Mouse (Mus musculus) MEL (cell line): Measurements from ENCODE around the gene Wdr24. TPM values are rescaled to one million over a fixed set of nuclear protein-coding genes. Genes with fewer than 3 reads are reported as not detected.

Source experiments
- DNase-seq: peaks from one replicate; pipeline ENCODE4 v3.0.0; 2011; ENCODE audit warnings: low read depth, low spot score
- H3K27ac ChIP-seq: 2 replicates; pipeline ENCODE4 v1.5.1; 2012; ENCODE audit warnings: low read depth, mild to moderate bottlenecking, control low read depth, low read length, moderate library complexity; ENCODE audit not compliant: control insufficient read depth
- H3K27me3 ChIP-seq, 2 experiments: fragments of 150-350 bp in 1 of 2; sonication (generic) in 1 of 2; 2 replicates each; pipeline ENCODE4 v1.6.1; 2012; ENCODE audit warnings: low read length in 2 of 2, mild to moderate bottlenecking in 2 of 2, improper control_type of control experiment in 1 of 2, moderate library complexity in 1 of 2; ENCODE audit not compliant: insufficient read depth in 2 of 2, control insufficient read depth in 1 of 2
- H3K36me3 ChIP-seq, 2 experiments: 2 replicates each; pipeline ENCODE4 v1.6.1; 2012 to 2014; ENCODE audit warnings: low read length in 2 of 2, improper control_type of control experiment in 1 of 2, inconsistent platforms in 1 of 2, mild to moderate bottlenecking in 1 of 2; ENCODE audit not compliant: insufficient read depth in 2 of 2, control insufficient read depth in 1 of 2
- H3K4me1 ChIP-seq, 2 experiments: fragments of 150-350 bp in 1 of 2; sonication (generic) in 1 of 2; 2 replicates each; pipeline ENCODE4 v1.6.1; 2012; ENCODE audit warnings: low read length in 2 of 2, improper control_type of control experiment in 1 of 2, mild to moderate bottlenecking in 1 of 2; ENCODE audit not compliant: insufficient read depth in 2 of 2, control insufficient read depth in 1 of 2
- H3K4me3 ChIP-seq, 2 experiments: fragments of 150-350 bp in 1 of 2; sonication (generic) in 1 of 2; 2 replicates each; pipeline ENCODE4 v1.5.1; 2012; ENCODE audit warnings: low read depth in 2 of 2, low read length in 2 of 2, mild to moderate bottlenecking in 2 of 2, moderate library complexity in 2 of 2, control low read depth in 1 of 2, improper control_type of control experiment in 1 of 2; ENCODE audit not compliant: control insufficient read depth in 1 of 2, insufficient read depth in 1 of 2
- H3K79me2 ChIP-seq: 2 replicates; pipeline ENCODE4 v1.6.1; 2012; ENCODE audit warnings: mild to moderate bottlenecking, low read length, moderate library complexity; ENCODE audit not compliant: control insufficient read depth, poor library complexity, insufficient read depth
- H3K9ac ChIP-seq: 2 replicates; pipeline ENCODE4 v1.6.1; 2012; ENCODE audit warnings: low read depth, mild to moderate bottlenecking, control low read depth, low read length, moderate library complexity; ENCODE audit not compliant: control insufficient read depth, poor library complexity, severe bottlenecking
- H3K9me3 ChIP-seq: fragments of 150-350 bp; sonication (generic); replicated peaks from 2 replicates; pipeline ENCODE4 v1.6.1; 2012; ENCODE audit warnings: mild to moderate bottlenecking, low read length, improper control_type of control experiment, moderate library complexity; ENCODE audit not compliant: insufficient read depth
- BHLHE40 ChIP-seq: IDR thresholded peaks from 2 replicates; pipeline ENCODE4 v1.6.1; 2012; ENCODE audit warnings: low read depth, mild to moderate bottlenecking, inconsistent platforms, low read length, improper control_type of control experiment, borderline replicate concordance
- CHD2 ChIP-seq: IDR thresholded peaks from 2 replicates; pipeline ENCODE4 v1.6.1; 2011; ENCODE audit warnings: low read length, improper control_type of control experiment
- E2F4 ChIP-seq: IDR thresholded peaks from 2 replicates; pipeline ENCODE4 v1.6.1; 2011; ENCODE audit warnings: low read depth, low read length, improper control_type of control experiment, borderline replicate concordance
- ELF1 ChIP-seq: IDR thresholded peaks from 2 replicates; pipeline ENCODE4 v1.6.1; 2014; ENCODE audit warnings: low read depth, mild to moderate bottlenecking, inconsistent platforms, low read length, improper control_type of control experiment, moderate library complexity
- EP300 ChIP-seq, 2 experiments: IDR thresholded peaks; 2 replicates each; pipeline ENCODE4 v1.6.1; 2011; ENCODE audit warnings: improper control_type of control experiment in 2 of 2, low read length in 2 of 2, low read depth in 1 of 2, mild to moderate bottlenecking in 1 of 2
- GABPA ChIP-seq: IDR thresholded peaks from 2 replicates; pipeline ENCODE4 v1.6.1; 2012; ENCODE audit warnings: low read depth, mild to moderate bottlenecking, inconsistent platforms, low read length, improper control_type of control experiment, moderate library complexity
- GATA1 ChIP-seq: IDR thresholded peaks from 2 replicates; pipeline ENCODE4 v1.6.1; 2011; ENCODE audit warnings: low read depth, low read length, improper control_type of control experiment
- HCFC1 ChIP-seq: IDR thresholded peaks from 2 replicates; pipeline ENCODE4 v1.6.1; 2012; ENCODE audit warnings: low read depth, mild to moderate bottlenecking, inconsistent platforms, low read length, improper control_type of control experiment, moderate library complexity
- KAT2A ChIP-seq: conservative IDR thresholded peaks from 2 replicates; pipeline ENCODE4 v1.6.1; 2012; ENCODE audit warnings: low read depth, low read length, improper control_type of control experiment, inconsistent platforms
- MAZ ChIP-seq: IDR thresholded peaks from 2 replicates; pipeline ENCODE4 v1.6.1; 2012; ENCODE audit warnings: low read depth, mild to moderate bottlenecking, inconsistent platforms, low read length, improper control_type of control experiment
- MEF2A ChIP-seq: IDR thresholded peaks from 2 replicates; pipeline ENCODE4 v1.6.1; 2014; ENCODE audit warnings: low read depth, mild to moderate bottlenecking, inconsistent platforms, low read length, improper control_type of control experiment; ENCODE audit not compliant: poor library complexity, insufficient replicate concordance, severe bottlenecking; ENCODE audit errors: extremely low read depth
- MYB ChIP-seq: IDR thresholded peaks from 2 replicates; pipeline ENCODE4 v1.6.1; 2011; ENCODE audit warnings: mild to moderate bottlenecking, low read depth, low read length, improper control_type of control experiment
- NRF1 ChIP-seq: IDR thresholded peaks from 2 replicates; pipeline ENCODE4 v1.6.1; 2014; ENCODE audit warnings: low read depth, mild to moderate bottlenecking, inconsistent platforms, low read length, improper control_type of control experiment, moderate library complexity; ENCODE audit not compliant: poor library complexity, insufficient read depth, severe bottlenecking
- POLR2A ChIP-seq, 2 experiments: IDR thresholded peaks; 2 replicates each; pipeline ENCODE4 v1.6.1; 2011 to 2012; ENCODE audit warnings: low read length in 2 of 2, mild to moderate bottlenecking in 2 of 2, control low read depth in 1 of 2, improper control_type of control experiment in 1 of 2, low read depth in 1 of 2, moderate library complexity in 1 of 2; ENCODE audit not compliant: control insufficient read depth in 1 of 2, insufficient read depth in 1 of 2, poor library complexity in 1 of 2
- POLR2AphosphoS5 ChIP-seq: IDR thresholded peaks from 2 replicates; pipeline ENCODE4 v1.6.1; 2012; ENCODE audit warnings: low read depth, borderline replicate concordance, mild to moderate bottlenecking, inconsistent platforms, low read length, moderate library complexity, mixed read lengths
- SIN3A ChIP-seq: IDR thresholded peaks from 2 replicates; pipeline ENCODE4 v1.6.1; 2012; ENCODE audit warnings: low read length, improper control_type of control experiment, inconsistent platforms
- SMC3 ChIP-seq: IDR thresholded peaks from 2 replicates; pipeline ENCODE4 v1.6.1; 2011; ENCODE audit warnings: low read depth, low read length, improper control_type of control experiment
- TBP ChIP-seq: IDR thresholded peaks from 2 replicates; pipeline ENCODE4 v1.8.0; 2011; ENCODE audit warnings: low read depth, low read length, improper control_type of control experiment
- UBTF ChIP-seq: IDR thresholded peaks from 2 replicates; pipeline ENCODE4 v1.6.1; 2012; ENCODE audit warnings: low read depth, mild to moderate bottlenecking, inconsistent platforms, low read length, improper control_type of control experiment, moderate library complexity, borderline replicate concordance; ENCODE audit not compliant: insufficient read depth
- ZC3H11A ChIP-seq: IDR thresholded peaks from 2 replicates; pipeline ENCODE4 v1.6.1; 2012; ENCODE audit warnings: low read depth, mild to moderate bottlenecking, inconsistent platforms, low read length, improper control_type of control experiment
- ZKSCAN1 ChIP-seq: IDR thresholded peaks from 2 replicates; pipeline ENCODE4 v1.6.1; 2012; ENCODE audit warnings: low read depth, mild to moderate bottlenecking, inconsistent platforms, low read length, improper control_type of control experiment, moderate library complexity
- polyA plus RNA-seq, 2 experiments: library from polyadenylated mRNA; stranded (reverse) in 1 of 2; unstranded in 1 of 2; fragments of >175 nt in 1 of 2; fragments of >200 nt in 1 of 2; gene quantifications; 2 replicates each; pipeline versions ENCODE4 v1.2.1 to v1.2.4; 2012; ENCODE audit warnings: low replicate concordance in 2 of 2, low read depth in 1 of 2; ENCODE audit not compliant: insufficient read length in 2 of 2, insufficient read depth in 1 of 2, missing spikeins in 1 of 2
- total RNA-seq: library from RNA; depleted of rRNA; stranded (reverse); fragments of 300-350 nt; gene quantifications from 2 replicates; pipeline ENCODE4 v1.2.3, GENCODE M21; 2012

The Wdr24 gene
- total and polyA plus RNA-seq, 3 experiments = 35.0 to 38.8 TPM; not detected in 1

GRCm38 (mm10) chr17:25866172-25866571, 42.7 kb downstream of the Wdr24 start:
- TF ChIP-seq KAT2A = no peak
- no peak for TF ChIP-seq BHLHE40
- TF ChIP-seq GABPA = no peak
- no peak for TF ChIP-seq GATA1
- TF ChIP-seq SIN3A = no peak
- TF ChIP-seq ZKSCAN1 = no peak
- TF ChIP-seq E2F4 = no peak
- TF ChIP-seq HCFC1 = no peak
- no peak for TF ChIP-seq MAZ
- TF ChIP-seq CHD2 = no peak
- no peak for TF ChIP-seq POLR2AphosphoS5
- TF ChIP-seq TBP = no peak
- no peak for TF ChIP-seq NRF1
- no peak for TF ChIP-seq UBTF
- no peak for TF ChIP-seq ELF1
- TF ChIP-seq MYB = no peak
- TF ChIP-seq SMC3 = no peak
- TF ChIP-seq ZC3H11A = no peak
- TF ChIP-seq MEF2A = no peak
- TF ChIP-seq, all 39 proteins: peak for 0
- peaks cover 0 to 13% of the 10 kb centered on the region in 2 experiments; a peak in 2 of 4 replicates for H3K36me3 ChIP-seq
- no peak overlapping the region for H3K4me3 ChIP-seq
- peaks cover 0 to 13% of the 10 kb centered on the region in 2 experiments; a peak in 2 of 4 replicates for H3K4me1 ChIP-seq
- no peak for DNase-seq
- peaks cover 25% of the 10 kb centered on the region for H3K79me2 ChIP-seq
- H3K9ac ChIP-seq = no peak overlapping the region
- H3K9me3 ChIP-seq = no peaks in the 10 kb centered on the region
- H3K27me3 ChIP-seq = no peaks in the 10 kb centered on the region
- no peak overlapping the region for H3K27ac ChIP-seq

GRCm38 (mm10) chr17:25867509-25867835, 44.0 kb downstream of the Wdr24 start:
- H3K36me3 ChIP-seq = peaks cover 0 to 6% of the 10 kb centered on the region in 2 experiments; a peak in 2 of 4 replicates
- H3K79me2 ChIP-seq = peaks cover 25% of the 10 kb centered on the region
- no peaks in the 10 kb centered on the region for H3K9me3 ChIP-seq
- TF ChIP-seq ELF1 (0 out of 2 replicates have a peak, but pooled peaks have one; percentile 33), EP300 (IDR thresholded peaks at IDR 0.05; ENCODE audit: low read depth in 1 of 2, low read length in 2 of 2) (no peak), SMC3 (no peak), POLR2A (IDR thresholded peaks at IDR 0.05; ENCODE audit: control insufficient read depth in 1 of 2, insufficient read depth in 1 of 2, low read depth in 1 of 2, low read length in 2 of 2, poor library complexity in 1 of 2) (peak in 1 of 2 experiments; percentile 35; a peak in 1 of 4 replicates), TBP (peak; percentile 53)
- H3K27ac ChIP-seq = peak overlapping the region; percentile 47
- H3K27me3 ChIP-seq = no peaks in the 10 kb centered on the region
- H3K9ac ChIP-seq = peak overlapping the region; percentile 80
- H3K4me1 ChIP-seq = peaks cover 0 to 5% of the 10 kb centered on the region in 2 experiments; a peak in 1 of 4 replicates
- H3K4me3 ChIP-seq = peak overlapping the region; percentile 76 to 79
- no peak for DNase-seq
